Mouse (Mus musculus) forebrain, embryonic 16.5 days (tissue): ENCODE measurements around the gene 3110082I17Rik. TPM values are rescaled to one million over a fixed set of nuclear protein-coding genes. Genes with fewer than 3 reads are reported as not detected.

Experiments
- ATAC-seq: fragments of 200-750 bp; cut with Nextera tagmentation; 2 replicates; pipeline ENCODE4 v1.8.0; 2017; ENCODE audit warnings: mild to moderate bottlenecking, moderate library complexity
- H3K27ac ChIP-seq: fragments of 300-500 bp; sonication (generic); 2 replicates; pipeline ENCODE4 v1.5.1; 2014; ENCODE audit warnings: low read length, control low read depth
- H3K27me3 ChIP-seq: fragments of 300-500 bp; sonication (generic); replicated peaks from 2 replicates; pipeline ENCODE4 v1.6.1; 2014; ENCODE audit warnings: low read length; ENCODE audit not compliant: control insufficient read depth, insufficient read depth
- H3K36me3 ChIP-seq: fragments of 300-500 bp; sonication (generic); 2 replicates; pipeline ENCODE4 v1.6.1; 2014; ENCODE audit not compliant: control insufficient read depth, insufficient read depth
- H3K4me1 ChIP-seq: fragments of 300-500 bp; sonication (generic); replicated peaks from 2 replicates; pipeline ENCODE4 v1.6.1; 2014; ENCODE audit warnings: low read length; ENCODE audit not compliant: control insufficient read depth, insufficient read depth
- H3K4me2 ChIP-seq: fragments of 300-500 bp; sonication (generic); 2 replicates; pipeline ENCODE4 v1.6.1; 2014; ENCODE audit warnings: mild to moderate bottlenecking, low read length, control low read depth
- H3K4me3 ChIP-seq: fragments of 300-500 bp; sonication (generic); replicated peaks from 2 replicates; pipeline ENCODE4 v1.5.1; 2014; ENCODE audit warnings: mild to moderate bottlenecking, low read length, control low read depth
- H3K9ac ChIP-seq: fragments of 300-500 bp; sonication (generic); replicated peaks from 2 replicates; pipeline ENCODE4 v1.6.1; 2014; ENCODE audit warnings: low read depth, low read length, control low read depth
- H3K9me3 ChIP-seq: fragments of 300-500 bp; sonication (generic); 2 replicates; pipeline ENCODE4 v1.6.1; 2016; ENCODE audit warnings: low read length; ENCODE audit not compliant: control insufficient read depth
- WGBS: fragments of 180-500 bp; shearing (Covaris S2); extraction: QIAGEN DNeasy Blood & Tissue Kit; methylation state at CpG from one replicate; pipeline ENCODE4 v1.1.7; 2014; 5-methylcytosine and 5-hydroxymethylcytosine counted together
- polyA plus RNA-seq: library from polyadenylated mRNA; unstranded; fragments of >200 nt; fragmentation: Nextera tagmentation; extraction: Ambion mirVana; gene quantifications from 2 replicates; pipeline ENCODE4 v1.2.1, GENCODE M21; 2015

3110082I17Rik gene
- polyA plus RNA-seq, 1 experiment from 2014 or later = 22.7 TPM

DNA sequence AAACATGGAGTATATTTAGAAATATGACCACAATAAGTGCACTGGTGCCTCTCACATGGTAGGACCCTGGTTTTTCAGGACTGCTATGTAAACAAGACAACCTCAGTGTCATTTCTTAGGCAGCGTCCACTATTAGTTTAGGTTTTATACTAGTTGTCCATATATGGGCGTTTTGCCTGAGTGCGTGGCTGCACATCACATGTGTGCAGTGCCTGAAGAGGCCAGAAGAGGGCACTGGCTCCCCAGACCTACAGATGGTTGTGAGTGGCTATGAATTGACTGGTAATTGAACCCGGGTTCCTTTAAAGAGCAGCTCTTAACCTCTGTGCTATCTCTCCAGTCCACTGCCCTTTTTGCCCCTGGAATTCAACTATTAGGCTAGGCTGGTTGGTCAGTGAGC lies 43.4 kb downstream of the 3110082I17Rik start:
- H3K4me1 ChIP-seq = peaks cover 17% of the 10 kb centered on the region
- H3K36me3 ChIP-seq = no peaks in the 10 kb centered on the region
- H3K4me2 ChIP-seq = no peak overlapping the region
- H3K27me3 ChIP-seq = no peaks in the 10 kb centered on the region
- H3K9me3 ChIP-seq = no peaks in the 10 kb centered on the region
- no peak overlapping the region for H3K27ac ChIP-seq
- WGBS = 91% methylated on average over 4 of the region's 4 CpGs
- H3K4me3 ChIP-seq = no peak overlapping the region
- no peak for ATAC-seq
- no peak overlapping the region for H3K9ac ChIP-seq

DNA sequence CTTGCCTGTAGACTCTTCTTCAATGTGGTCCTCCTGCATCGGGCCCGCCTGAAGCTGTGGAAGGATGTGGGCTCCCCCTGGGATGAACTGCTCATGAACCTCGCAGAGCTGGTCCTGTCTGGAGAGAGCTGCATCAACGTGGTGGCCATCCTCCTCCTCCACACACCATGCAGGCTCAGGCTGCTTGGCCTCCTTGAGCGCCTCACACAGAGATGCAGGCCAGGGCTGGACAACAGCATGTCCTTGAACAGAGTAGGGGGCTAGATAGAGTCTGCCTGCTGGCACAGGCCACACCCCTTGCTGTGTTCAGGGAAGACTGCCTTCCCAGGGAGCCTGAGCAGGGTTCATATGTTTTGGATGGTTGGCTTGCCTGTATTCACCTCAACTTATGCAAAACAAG lies 45.3 kb downstream of the 3110082I17Rik start:
- Histone ChIP-seq H3K9ac (no peak overlapping the region), H3K4me1 (peaks cover 12% of the 10 kb centered on the region), H3K9me3 (no peaks in the 10 kb centered on the region), H3K4me3 (no peak overlapping the region), H3K4me2 (no peak overlapping the region), H3K27ac (no peak overlapping the region), H3K36me3 (no peaks in the 10 kb centered on the region), H3K27me3 (no peaks in the 10 kb centered on the region)
- no peak for ATAC-seq
- WGBS = 95% methylated on average over 5 of the region's 5 CpGs

DNA sequence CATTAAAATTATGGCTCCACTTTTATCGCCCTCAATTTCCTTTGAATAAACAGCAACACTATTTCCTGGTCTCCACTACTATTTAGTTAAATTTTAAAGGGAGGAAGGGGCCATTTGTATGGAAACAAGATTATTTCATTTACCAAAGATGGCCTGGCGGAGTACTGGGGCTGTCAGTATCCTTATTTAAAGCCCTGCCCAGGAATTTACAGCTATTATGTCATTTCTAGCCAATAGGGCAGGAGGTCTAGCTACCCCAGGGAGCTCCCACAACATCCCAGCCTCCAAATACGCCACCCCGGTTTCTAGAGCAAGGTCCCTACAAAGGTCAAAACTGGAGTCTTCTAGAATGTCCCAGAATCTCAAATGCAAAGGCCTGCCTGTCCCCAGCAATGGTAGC lies 46.8 kb downstream of the 3110082I17Rik start:
- Histone ChIP-seq H3K27ac (no peak overlapping the region), H3K9me3 (no peaks in the 10 kb centered on the region), H3K36me3 (no peaks in the 10 kb centered on the region), H3K27me3 (no peaks in the 10 kb centered on the region), H3K9ac (no peak overlapping the region), H3K4me2 (no peak overlapping the region), H3K4me3 (no peak overlapping the region), H3K4me1 (peaks cover 4% of the 10 kb centered on the region)
- 87% methylated on average over 4 of the region's 4 CpGs for WGBS
- no peak for ATAC-seq

DNA sequence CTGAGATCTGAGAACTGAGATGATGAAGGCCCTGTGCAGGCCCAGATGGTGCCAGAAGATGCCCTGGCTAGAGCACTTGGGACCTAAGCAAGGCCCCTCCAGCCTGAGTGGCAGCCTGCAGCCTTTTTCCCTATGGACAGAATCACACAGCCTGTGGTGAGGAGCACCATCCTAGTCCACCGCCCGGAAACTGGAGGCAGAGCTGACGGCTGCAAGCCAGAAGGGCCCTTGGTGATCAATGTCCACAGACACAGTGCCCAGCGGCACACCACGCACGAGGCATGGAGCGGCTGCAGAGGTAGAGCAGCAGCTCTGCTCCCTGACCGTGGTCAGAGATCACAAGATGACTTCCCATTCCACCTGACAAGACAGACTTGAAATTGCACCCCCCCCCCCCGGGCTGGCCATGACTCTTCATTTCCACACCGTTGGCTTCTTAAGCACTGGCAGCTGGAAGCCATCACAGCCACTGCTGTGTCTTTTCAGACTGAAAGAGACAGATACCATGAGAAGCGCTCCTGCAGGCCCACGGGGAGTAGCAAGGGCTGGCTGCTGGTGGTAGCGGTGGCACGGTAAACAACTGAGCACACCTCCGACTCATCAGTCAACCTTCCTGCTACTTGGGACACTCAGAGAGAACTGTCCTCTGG lies 48.5 kb downstream of the 3110082I17Rik start:
- no peak overlapping the region for H3K27ac ChIP-seq
- no peak overlapping the region for H3K4me3 ChIP-seq
- no peaks in the 10 kb centered on the region for H3K9me3 ChIP-seq
- 84% methylated on average over 15 of the region's 15 CpGs for WGBS
- no peaks in the 10 kb centered on the region for H3K27me3 ChIP-seq
- H3K4me2 ChIP-seq = no peak overlapping the region
- H3K4me1 ChIP-seq = no peaks in the 10 kb centered on the region
- H3K36me3 ChIP-seq = no peaks in the 10 kb centered on the region
- no peak overlapping the region for H3K9ac ChIP-seq
- ATAC-seq = no peak

DNA sequence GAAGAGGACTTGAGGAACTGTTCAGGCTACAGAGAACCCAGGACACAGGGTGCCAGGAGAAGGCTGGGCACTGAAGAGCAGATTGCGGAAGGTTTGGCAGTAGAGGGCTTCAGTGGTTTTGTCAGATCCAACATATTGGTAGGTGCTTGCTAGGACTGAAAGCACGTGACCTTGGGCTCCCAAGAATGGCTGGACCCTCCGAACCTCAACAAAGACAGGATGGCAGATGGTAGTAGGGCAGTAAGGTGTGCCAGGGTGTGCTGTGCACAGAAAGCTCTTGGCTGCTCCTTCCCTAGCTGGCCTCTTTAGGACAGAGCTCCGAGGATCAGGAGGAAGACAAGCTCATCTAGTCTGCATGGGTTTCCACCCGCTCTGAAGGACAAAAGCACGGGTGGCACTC lies 49.2 kb downstream of the 3110082I17Rik start:
- H3K27ac ChIP-seq = no peak overlapping the region
- 87% methylated on average over 6 of the region's 6 CpGs for WGBS
- no peak for ATAC-seq
- no peak overlapping the region for H3K4me2 ChIP-seq
- no peak overlapping the region for H3K4me3 ChIP-seq
- no peaks in the 10 kb centered on the region for H3K4me1 ChIP-seq
- no peaks in the 10 kb centered on the region for H3K27me3 ChIP-seq
- H3K9ac ChIP-seq = no peak overlapping the region
- no peaks in the 10 kb centered on the region for H3K9me3 ChIP-seq
- H3K36me3 ChIP-seq = no peaks in the 10 kb centered on the region

DNA sequence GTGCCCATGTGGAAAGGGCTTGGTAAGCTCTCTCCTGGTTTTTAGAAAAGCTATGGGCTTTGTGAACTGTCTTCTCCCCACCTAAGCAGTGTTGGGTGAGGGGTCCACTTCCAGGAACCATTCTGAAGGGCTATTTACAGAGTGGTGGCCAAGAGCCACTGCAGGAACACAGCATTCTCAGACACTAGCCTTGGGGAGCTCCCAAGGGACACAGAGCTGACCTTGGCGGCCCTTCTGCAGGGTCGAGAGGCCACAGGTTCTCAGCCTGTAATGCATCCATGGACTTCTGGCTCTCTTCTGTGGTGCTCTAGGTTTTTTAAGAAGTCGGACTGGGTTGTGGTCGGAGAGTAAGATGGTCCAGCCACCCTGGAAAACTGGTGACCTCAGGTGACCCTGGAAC lies 50.3 kb downstream of the 3110082I17Rik start:
- 90% methylated on average over 4 of the region's 4 CpGs for WGBS
- no peaks in the 10 kb centered on the region for H3K4me1 ChIP-seq
- no peak for ATAC-seq

DNA sequence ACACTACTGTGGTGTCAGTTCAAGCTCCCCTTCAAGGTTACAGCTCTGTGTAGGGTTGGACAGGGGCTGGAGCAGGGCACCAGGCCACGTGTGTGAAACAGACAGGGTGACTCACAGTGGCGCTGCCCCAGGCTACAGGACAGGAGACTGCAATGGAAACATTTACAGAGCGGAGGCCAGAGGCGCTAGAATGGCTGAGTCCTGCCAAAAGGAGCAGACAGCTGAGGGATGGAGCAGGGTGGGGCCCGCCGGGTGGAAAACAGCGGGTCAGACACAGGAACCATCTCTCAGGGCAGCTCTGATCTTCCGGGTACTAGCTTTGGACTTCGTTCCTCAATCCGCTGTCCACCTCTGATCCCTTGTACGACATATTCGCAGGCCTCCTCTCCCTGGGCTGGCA lies 50.9 kb downstream of the 3110082I17Rik start:
- 80% methylated on average over 12 of the region's 12 CpGs for WGBS
- no peaks in the 10 kb centered on the region for H3K9me3 ChIP-seq
- no peak for ATAC-seq
- H3K27ac ChIP-seq = no peak overlapping the region
- no peaks in the 10 kb centered on the region for H3K36me3 ChIP-seq
- H3K27me3 ChIP-seq = no peaks in the 10 kb centered on the region
- H3K4me3 ChIP-seq = no peak overlapping the region
- no peaks in the 10 kb centered on the region for H3K4me1 ChIP-seq
- H3K9ac ChIP-seq = no peak overlapping the region
- H3K4me2 ChIP-seq = no peak overlapping the region

More for the DNA sequence above, 50.3 kb downstream of the 3110082I17Rik start:
- no peak overlapping the region for H3K4me2 ChIP-seq
- H3K9me3 ChIP-seq = no peaks in the 10 kb centered on the region
- no peak overlapping the region for H3K9ac ChIP-seq
- no peak overlapping the region for H3K4me3 ChIP-seq
- H3K27ac ChIP-seq = no peak overlapping the region
- H3K36me3 ChIP-seq = no peaks in the 10 kb centered on the region
- H3K27me3 ChIP-seq = no peaks in the 10 kb centered on the region

DNA sequence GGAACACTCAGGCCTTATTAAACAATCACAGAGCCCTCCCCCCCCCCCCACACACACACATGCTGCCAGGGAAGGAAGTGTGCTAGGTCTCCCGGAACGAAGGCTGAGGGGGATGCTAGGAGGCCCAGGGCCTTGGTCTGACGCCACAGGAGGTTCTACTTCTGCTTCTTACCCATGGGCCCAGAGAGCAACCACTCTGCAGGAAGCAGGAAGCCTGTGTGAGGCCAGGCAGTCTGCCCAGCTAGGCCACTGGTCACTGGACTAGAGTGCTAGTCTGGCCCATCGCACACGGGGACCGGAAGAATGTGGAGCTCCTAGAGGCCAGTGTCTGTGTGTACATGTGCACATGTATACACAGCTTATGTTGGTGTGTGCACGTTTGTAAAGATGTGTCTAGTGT lies 51.8 kb downstream of the 3110082I17Rik start:
- Histone ChIP-seq H3K4me2 (no peak overlapping the region), H3K4me1 (no peaks in the 10 kb centered on the region), H3K4me3 (no peak overlapping the region), H3K36me3 (no peaks in the 10 kb centered on the region), H3K9me3 (no peaks in the 10 kb centered on the region), H3K27ac (no peak overlapping the region), H3K9ac (no peak overlapping the region), H3K27me3 (no peaks in the 10 kb centered on the region)
- WGBS = 91% methylated on average over 7 of the region's 7 CpGs
- no peak for ATAC-seq

DNA sequence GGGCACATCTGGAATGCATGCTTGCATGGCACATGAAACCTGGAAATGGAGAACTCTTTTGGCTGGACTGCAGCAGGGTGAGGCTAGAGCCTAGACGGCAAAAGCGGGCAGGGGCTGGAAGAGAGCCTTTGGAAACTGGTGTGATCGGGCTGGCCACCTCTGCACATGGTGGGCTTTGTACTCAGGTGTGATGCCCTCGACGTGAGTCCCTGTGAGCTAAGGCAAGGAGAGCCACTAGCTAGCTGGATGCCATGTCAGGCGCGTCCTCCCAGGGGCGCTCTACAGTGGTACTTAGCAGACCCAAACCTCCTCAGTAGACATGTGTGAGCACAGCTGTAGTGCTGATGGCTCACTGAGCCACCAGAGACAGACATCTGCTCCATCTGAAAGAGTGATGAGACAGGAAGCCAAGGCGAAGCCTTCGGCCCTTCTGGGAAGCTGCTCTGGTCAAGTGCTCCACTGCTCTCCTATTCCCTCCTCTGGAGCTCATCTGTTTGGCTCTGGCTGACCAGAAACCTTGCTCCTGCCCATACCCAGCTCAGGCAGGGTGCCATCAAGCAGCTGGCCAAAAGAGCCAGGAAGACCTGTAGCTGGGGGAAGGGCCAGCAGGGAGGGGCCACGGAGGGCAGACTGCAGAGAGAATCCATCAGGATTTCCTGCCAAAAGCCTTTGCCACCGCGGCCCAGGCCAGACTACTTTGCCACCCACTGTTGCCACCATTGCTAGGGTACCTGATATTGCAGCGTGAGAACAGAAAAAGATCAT lies 53.0 kb downstream of the 3110082I17Rik start:
- Histone ChIP-seq H3K4me2 (no peak overlapping the region), H3K9me3 (no peaks in the 10 kb centered on the region), H3K9ac (no peak overlapping the region), H3K27ac (no peak overlapping the region), H3K4me1 (no peaks in the 10 kb centered on the region), H3K36me3 (no peaks in the 10 kb centered on the region), H3K27me3 (no peaks in the 10 kb centered on the region), H3K4me3 (no peak overlapping the region)
- no peak for ATAC-seq
- WGBS = 88% methylated on average over 14 of the region's 14 CpGs
